Mouse (Mus musculus): ENCODE results near the gene Exosc5.
A peak's percentile ranks its signal among the peaks of the same experiment; 100 is the strongest.

Gene Exosc5

GRCm38 (mm10) chr7:25658657-25659472 is at the start of gene Exosc5, which contains the start of gene Bckdha:
Gene Exosc5, plus strand, starts transcription at chr7:25659164.
Gene Bckdha, minus strand, starts transcription at chr7:25658981.
- peak; percentile 99 for DNase-seq

- no peak for DNase-seq
These were observed 48.9 kb upstream of the Exosc5 start for GRCm38 (mm10) chr7:25610056-25610455.

- no peak for DNase-seq
These were observed 47.5 kb upstream of the Exosc5 start for GRCm38 (mm10) chr7:25611501-25611900.

- DNase-seq = no peak
These were observed 44.9 kb upstream of the Exosc5 start for GRCm38 (mm10) chr7:25614086-25614485.

GRCm38 (mm10) chr7:25614831-25615705 is 43.9 kb upstream of the Exosc5 start:
- DNase-seq = no peak

- no peak for DNase-seq
These were observed 43.3 kb upstream of the Exosc5 start, which contains the start of gene Erich4 for GRCm38 (mm10) chr7:25615706-25616011. Gene Erich4, minus strand, starts transcription at chr7:25615892.

GRCm38 (mm10) chr7:25617376-25618160 is 41.4 kb upstream of the Exosc5 start:
- DNase-seq = no peak

GRCm38 (mm10) chr7:25618865-25619721 is 39.9 kb upstream of the Exosc5 start, which contains the start of gene Dmac2:
Gene Dmac2, plus strand, starts transcription at chr7:25619414.
- peak; percentile 93 to 97 for DNase-seq

GRCm38 (mm10) chr7:25619722-25619991 is 39.3 kb upstream of the Exosc5 start:
- no peak for DNase-seq

GRCm38 (mm10) chr7:25620101-25620500 is 38.9 kb upstream of the Exosc5 start:
- DNase-seq = no peak

GRCm38 (mm10) chr7:25620751-25621150 is 38.2 kb upstream of the Exosc5 start:
- DNase-seq = no peak

- DNase-seq = peak; percentile 77 to 83
These were observed 35.0 kb upstream of the Exosc5 start for GRCm38 (mm10) chr7:25623857-25624370.

GRCm38 (mm10) chr7:25624851-25625250 is 34.1 kb upstream of the Exosc5 start:
- DNase-seq = no peak

GRCm38 (mm10) chr7:25625594-25626250 is 33.2 kb upstream of the Exosc5 start:
- peak in 1 of 2 experiments; percentile 74 for DNase-seq

- peak; percentile 68 to 72 for DNase-seq
These were observed 32.2 kb upstream of the Exosc5 start, which contains the start of gene B3gnt8 for GRCm38 (mm10) chr7:25626509-25627430. Gene B3gnt8, plus strand, starts transcription at chr7:25626654.

GRCm38 (mm10) chr7:25627431-25628322 is 31.3 kb upstream of the Exosc5 start:
- peak; percentile 42 to 53 for DNase-seq

- DNase-seq = no peak
These were observed 30.7 kb upstream of the Exosc5 start for GRCm38 (mm10) chr7:25628323-25628620.

GRCm38 (mm10) chr7:25632679-25633078 is 26.3 kb upstream of the Exosc5 start:
- DNase-seq = no peak

GRCm38 (mm10) chr7:25636373-25636772 is 22.6 kb upstream of the Exosc5 start:
- no peak for DNase-seq

Measured in cerebellum, postnatal 25 days (tissue).